Mouse (Mus musculus) kidney, adult 2 months (tissue): ENCODE data around the gene Prnd.

ENCODE experiments used
- CTCF ChIP-seq: fragments of 200-500 bp; conservative IDR thresholded peaks from 2 replicates; pipeline ENCODE4 v1.5.1; 2011; ENCODE audit warnings: low read depth, mild to moderate bottlenecking, control low read depth, low read length, moderate library complexity, mixed read lengths; ENCODE audit not compliant: insufficient read depth, insufficient read length
- POLR2A ChIP-seq: fragments of 200-500 bp; IDR thresholded peaks from one replicate; pipeline ENCODE4 v1.6.1; 2011; ENCODE audit warnings: low read depth, low read length, control low read depth

DNA sequence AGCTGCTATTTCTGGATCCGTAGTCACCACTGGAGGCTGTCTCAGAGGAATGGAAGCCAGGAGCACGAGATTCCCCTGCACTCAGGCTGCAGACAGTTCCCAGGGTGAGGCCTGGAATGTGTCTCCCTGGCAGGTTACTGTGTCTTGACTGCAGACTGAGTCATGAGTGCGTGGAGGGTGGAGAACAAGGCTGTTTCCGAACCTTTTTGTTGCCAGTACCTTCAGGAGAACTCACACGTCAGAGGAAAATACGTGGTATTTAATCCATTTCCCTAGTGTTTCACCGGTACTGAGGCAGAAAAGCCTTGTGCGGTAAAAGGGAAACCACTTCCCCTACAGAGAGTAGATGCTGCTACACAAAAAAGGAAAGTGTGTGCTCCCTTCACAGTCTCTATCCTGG is 47.8 kb upstream of the Prnd start:
- TF ChIP-seq CTCF, result no peak
- TF ChIP-seq POLR2A, result no peak
